Mouse (Mus musculus): ENCODE results near the gene Frs2.

- no peak for TF ChIP-seq POLR2A (IDR thresholded peaks at IDR 0.05; ENCODE audit: extremely low read depth, insufficient read depth, low read length)
- TF ChIP-seq CTCF (IDR thresholded peaks at IDR 0.05; ENCODE audit: low read depth, low read length): no peak
Measured at GRCm38 (mm10) chr10:117185399-117186089, 37.2 kb upstream of the Frs2 start.
